Mouse (Mus musculus): Measurements from ENCODE around the gene Dhx35. TPM values are rescaled to one million over a fixed set of nuclear protein-coding genes. Genes with fewer than 3 reads are reported as not detected.

Dhx35 gene
- total RNA-seq (2017), result 16.7 and 17.6 TPM in 2 replicates

GRCm38 (mm10) chr2:158794494-158795004 lies at the start of gene Dhx35:
Gene Dhx35 (plus strand): TSS chr2:158794807.
- peak; percentile 97 for ATAC-seq (replicated peaks; ENCODE audit: low read depth, poor library complexity, severe bottlenecking)

GRCm38 (mm10) chr2:158745049-158745482 lies 49.5 kb upstream of the Dhx35 start:
- ATAC-seq (replicated peaks; ENCODE audit: low read depth, poor library complexity, severe bottlenecking), result peak; percentile 95

- ATAC-seq (replicated peaks; ENCODE audit: low read depth, poor library complexity, severe bottlenecking), result peak; percentile 46
Observed at GRCm38 (mm10) chr2:158746164-158746563, 48.4 kb upstream of the Dhx35 start.

- no peak for ATAC-seq (replicated peaks; ENCODE audit: low read depth, poor library complexity, severe bottlenecking)
Observed at GRCm38 (mm10) chr2:158749366-158749765, 45.2 kb upstream of the Dhx35 start.

- no peak for ATAC-seq (replicated peaks; ENCODE audit: low read depth, poor library complexity, severe bottlenecking)
Observed at GRCm38 (mm10) chr2:158760231-158760630, 34.4 kb upstream of the Dhx35 start.

GRCm38 (mm10) chr2:158762339-158762738 lies 32.3 kb upstream of the Dhx35 start:
- no peak for ATAC-seq (replicated peaks; ENCODE audit: low read depth, poor library complexity, severe bottlenecking)

GRCm38 (mm10) chr2:158767742-158768339 lies 26.8 kb upstream of the Dhx35 start, which contains the start of gene Fam83d:
Gene Fam83d (plus strand): TSS chr2:158768093.
- peak; percentile 94 for ATAC-seq (replicated peaks; ENCODE audit: low read depth, poor library complexity, severe bottlenecking)

GRCm38 (mm10) chr2:158768350-158768749 lies 26.3 kb upstream of the Dhx35 start:
- peak; percentile 43 for ATAC-seq (replicated peaks; ENCODE audit: low read depth, poor library complexity, severe bottlenecking)

- ATAC-seq (replicated peaks; ENCODE audit: low read depth, poor library complexity, severe bottlenecking), result peak; percentile 28
Observed at GRCm38 (mm10) chr2:158768771-158769170, 25.8 kb upstream of the Dhx35 start.

GRCm38 (mm10) chr2:158770126-158770757 lies 24.4 kb upstream of the Dhx35 start:
- no peak for ATAC-seq (replicated peaks; ENCODE audit: low read depth, poor library complexity, severe bottlenecking)

GRCm38 (mm10) chr2:158771066-158771763 lies 23.4 kb upstream of the Dhx35 start:
- ATAC-seq (replicated peaks; ENCODE audit: low read depth, poor library complexity, severe bottlenecking), result no peak

GRCm38 (mm10) chr2:158772808-158773207 lies 21.8 kb upstream of the Dhx35 start:
- ATAC-seq (replicated peaks; ENCODE audit: low read depth, poor library complexity, severe bottlenecking), result peak; percentile 4; the same call in 1 of the 2 replicates

- no peak for ATAC-seq (replicated peaks; ENCODE audit: low read depth, poor library complexity, severe bottlenecking)
Observed at GRCm38 (mm10) chr2:158774886-158775285, 19.7 kb upstream of the Dhx35 start.

GRCm38 (mm10) chr2:158776716-158777115 lies 17.9 kb upstream of the Dhx35 start:
- ATAC-seq (replicated peaks; ENCODE audit: low read depth, poor library complexity, severe bottlenecking), result no peak

- ATAC-seq (replicated peaks; ENCODE audit: low read depth, poor library complexity, severe bottlenecking), result no peak
Observed at GRCm38 (mm10) chr2:158777490-158777889, 17.1 kb upstream of the Dhx35 start.

- no peak for ATAC-seq (replicated peaks; ENCODE audit: low read depth, poor library complexity, severe bottlenecking)
Observed at GRCm38 (mm10) chr2:158778349-158778748, 16.3 kb upstream of the Dhx35 start.

- no peak for ATAC-seq (replicated peaks; ENCODE audit: low read depth, poor library complexity, severe bottlenecking)
Observed at GRCm38 (mm10) chr2:158781126-158781525, 13.5 kb upstream of the Dhx35 start.

- ATAC-seq (replicated peaks; ENCODE audit: low read depth, poor library complexity, severe bottlenecking), result no peak
Observed at GRCm38 (mm10) chr2:158786927-158787795, 7.4 kb upstream of the Dhx35 start.

GRCm38 (mm10) chr2:158795043-158795442 lies 436 bp downstream of the Dhx35 start:
- ATAC-seq (replicated peaks; ENCODE audit: low read depth, poor library complexity, severe bottlenecking), result no peak

- no peak for ATAC-seq (replicated peaks; ENCODE audit: low read depth, poor library complexity, severe bottlenecking)
Observed at GRCm38 (mm10) chr2:158795875-158796274, 1.3 kb downstream of the Dhx35 start.
